Mouse (Mus musculus) kidney, adult 2 months (tissue): ENCODE results near the gene Ctnna2.

Experiments used
- CTCF ChIP-seq: fragments of 200-500 bp; conservative IDR thresholded peaks from 2 replicates; pipeline ENCODE4 v1.5.1; 2011; ENCODE audit warnings: low read depth, mild to moderate bottlenecking, control low read depth, low read length, moderate library complexity, mixed read lengths; ENCODE audit not compliant: insufficient read depth, insufficient read length
- POLR2A ChIP-seq: fragments of 200-500 bp; IDR thresholded peaks from one replicate; pipeline ENCODE4 v1.6.1; 2011; ENCODE audit warnings: low read depth, low read length, control low read depth

GRCm38 (mm10) chr6:77253480-77253879 lies 726.0 kb downstream of the Ctnna2 start:
- TF ChIP-seq CTCF (no peak), POLR2A (no peak)
